ENCODE assay signal across 8 mouse cellular contexts in the genomic region with DNA sequence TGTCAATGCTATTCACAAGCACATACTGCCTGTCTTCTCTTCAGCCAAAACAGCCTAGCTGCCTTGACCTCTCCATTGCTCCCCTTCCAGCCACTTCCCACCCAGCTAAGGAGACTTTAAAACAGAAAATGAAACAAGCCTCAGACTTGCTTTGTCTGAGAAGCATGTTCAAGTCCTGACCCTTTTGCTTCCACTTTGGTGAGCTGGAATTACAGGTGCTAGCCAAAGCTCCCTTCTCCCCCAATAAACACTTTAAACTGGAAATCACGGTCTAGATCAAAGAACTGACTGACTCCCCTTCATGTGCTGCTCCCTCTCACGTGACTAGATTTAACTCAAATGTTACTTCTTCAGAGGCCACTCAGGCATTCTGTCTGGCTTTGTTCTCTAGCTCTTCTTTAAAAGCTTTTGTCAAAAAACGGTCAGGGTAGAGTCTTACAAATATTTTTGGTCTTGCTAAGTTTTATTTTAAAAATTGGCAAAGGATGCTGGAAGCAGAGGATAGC. TPM values are rescaled to one million over a fixed set of nuclear protein-coding genes. Genes with fewer than 3 reads are reported as not detected.
DNase-seq lines count a peak whose midpoint lies in the region; ATAC-seq lines count a peak whose summit lies in the region.

No protein-coding gene starts in this region.

- no peaks in the 10 kb centered on the region for H3K9me3 ChIP-seq in kidney, embryonic 14.5 days (ENCODE audit: control insufficient read depth, low read length)
- no peaks in the 10 kb centered on the region for H3K9me3 ChIP-seq in hindbrain, embryonic 13.5 days

- no peak overlapping the region for H3K27ac ChIP-seq in kidney, embryonic 14.5 days (ENCODE audit: low read depth, low read length)
- no peak overlapping the region for H3K27ac ChIP-seq in hindbrain, embryonic 13.5 days
- peak overlapping the region; percentile 54 for H3K27ac ChIP-seq in macrophage

- no peaks in the 10 kb centered on the region for H3K36me3 ChIP-seq in kidney, embryonic 14.5 days (ENCODE audit: control insufficient read depth, insufficient read depth, low read length)
- no peaks in the 10 kb centered on the region for H3K36me3 ChIP-seq in hindbrain, embryonic 13.5 days
- no peaks in the 10 kb centered on the region for H3K36me3 ChIP-seq in macrophage (ENCODE audit: inconsistent target)

- peaks cover 21% of the 10 kb centered on the region for H3K79me2 ChIP-seq in macrophage (ENCODE audit: inconsistent target)

- 41% methylated on average over 3 of the region's 3 CpGs for WGBS in kidney, embryonic 14.5 days
- 69% methylated on average over 3 of the region's 3 CpGs for WGBS in hindbrain, embryonic 13.5 days
- 64% methylated on average over 3 of the region's 3 CpGs for WGBS in macrophage (ENCODE audit: missing documents)

- ATAC-seq in kidney, embryonic 14.5 days (ENCODE audit: low FRiP score, low TSS enrichment): no peak
- ATAC-seq in hindbrain, embryonic 13.5 days (ENCODE audit: low FRiP score): no peak

- peak overlapping the region; percentile 68 for H3K4me2 ChIP-seq in kidney, embryonic 14.5 days (replicated peaks; ENCODE audit: low read depth, low read length)
- H3K4me2 ChIP-seq in hindbrain, embryonic 13.5 days: peak overlapping the region; percentile 64

- H3K4me1 ChIP-seq in kidney, embryonic 14.5 days (ENCODE audit: control insufficient read depth, insufficient read depth, low read length): 0 out of 2 replicates have a peak, but pooled peaks cover 3% of the 10 kb centered on the region
- H3K4me1 ChIP-seq in hindbrain, embryonic 13.5 days (replicated peaks): peaks cover 16% of the 10 kb centered on the region

- DNase-seq in kidney, postnatal 10 days: no peak
- DNase-seq in adipocyte (ENCODE audit: low spot score): peak; percentile 7
- DNase-seq in frontal cortex, adult 2 months (ENCODE audit: extremely low spot score in 1 of 2, low spot score in 1 of 2): no peak
- no peak for DNase-seq in urinary bladder, adult 2 months (ENCODE audit: low spot score)
- DNase-seq in embryo, embryonic 10 days (ENCODE audit: low spot score): no peak

- peak overlapping the region; percentile 95; the same call in 1 of the 2 replicates for H3K4me3 ChIP-seq in kidney, embryonic 14.5 days (ENCODE audit: low read length)
- peak overlapping the region; percentile 94 for H3K4me3 ChIP-seq in hindbrain, embryonic 13.5 days
- peak overlapping the region; percentile 60; the same call in 1 of the 2 replicates for H3K4me3 ChIP-seq in macrophage (ENCODE audit: inconsistent target)

- no peaks in the 10 kb centered on the region for H3K27me3 ChIP-seq in kidney, embryonic 14.5 days (ENCODE audit: control insufficient read depth, insufficient read depth, low read length)
- no peaks in the 10 kb centered on the region for H3K27me3 ChIP-seq in hindbrain, embryonic 13.5 days

- no peak overlapping the region for H3K9ac ChIP-seq in kidney, embryonic 14.5 days (ENCODE audit: low read depth, low read length)
- H3K9ac ChIP-seq in hindbrain, embryonic 13.5 days: no peak overlapping the region

RNA-seq across cellular contexts. Expression of a gene that starts 1.0 kb away (rescaled TPM):
- polyA plus RNA-seq in kidney, embryonic 14.5 days (2014; fragmentation: Nextera tagmentation; extraction: Ambion mirVana): 25.1 and 28.8 TPM in 2 replicates
- 12.1 and 13.4 TPM in 2 replicates for polyA plus RNA-seq in hindbrain, embryonic 13.5 days (2015; fragmentation: Nextera tagmentation; extraction: Ambion mirVana)
- total RNA-seq in macrophage (2018; cell fraction: chromatin; rRNA removed): under 1 TPM in 19 of 26 experiments, not detected in 7; 0.15 to 0.83 (median 0.33) TPM
- under 1 TPM; 0.19 to 0.99 (median 0.51) TPM for total RNA-seq in macrophage (2018; cell fraction: cytosol; rRNA removed)
- total RNA-seq in macrophage (2018; cell fraction: nucleus; rRNA removed): 1 to 10 TPM in 3 of 26 experiments, under 1 TPM in 16, not detected in 7; 0.18 to 3.5 (median 0.42) TPM
- polyA plus RNA-seq in macrophage (2018): 0.42 to 2.5 TPM (median 1.1 TPM) in 3 replicates
- 2.6 and 2.7 TPM in 2 replicates for polyA plus RNA-seq in frontal cortex, adult 2 months (2012; rRNA removed)
- polyA plus RNA-seq in urinary bladder, adult 2 months (2012; rRNA removed): 1.0 and 1.1 TPM in 2 replicates

RNA-seq across cellular contexts. Expression of a gene that starts 36.8 kb away (rescaled TPM):
- polyA plus RNA-seq in kidney, embryonic 14.5 days (2014; fragmentation: Nextera tagmentation; extraction: Ambion mirVana): 3.6 and 7.3 TPM in 2 replicates
- 8.6 and 8.9 TPM in 2 replicates for polyA plus RNA-seq in hindbrain, embryonic 13.5 days (2015; fragmentation: Nextera tagmentation; extraction: Ambion mirVana)
- total RNA-seq in macrophage (2018; cell fraction: chromatin; rRNA removed): 10 to 100 TPM; 11.8 to 53.7 (median 31.6) TPM
- 1 to 10 TPM; 1.5 to 4.5 (median 2.6) TPM for total RNA-seq in macrophage (2018; cell fraction: cytosol; rRNA removed)
- total RNA-seq in macrophage (2018; cell fraction: nucleus; rRNA removed): 10 to 100 TPM in 19 of 26 experiments, 1 to 10 TPM in 7; 8.4 to 34.5 (median 18.0) TPM
- 1.7 to 2.7 TPM (median 1.9 TPM) in 3 replicates for polyA plus RNA-seq in macrophage (2018)
- 3.1 and 3.2 TPM in 2 replicates for polyA plus RNA-seq in frontal cortex, adult 2 months (2012; rRNA removed)
- 1.5 and 1.7 TPM in 2 replicates for polyA plus RNA-seq in urinary bladder, adult 2 months (2012; rRNA removed)

RNA-seq across cellular contexts. Expression of a gene that starts 36.8 kb away (rescaled TPM):
- polyA plus RNA-seq in kidney, embryonic 14.5 days (2014; fragmentation: Nextera tagmentation; extraction: Ambion mirVana): 105 and 119 TPM in 2 replicates
- 66.7 and 67.4 TPM in 2 replicates for polyA plus RNA-seq in hindbrain, embryonic 13.5 days (2015; fragmentation: Nextera tagmentation; extraction: Ambion mirVana)
- total RNA-seq in macrophage (2018; cell fraction: chromatin; rRNA removed): 100 to 1,000 TPM in 16 of 26 experiments, 10 to 100 TPM in 10; 39.9 to 174 (median 111) TPM
- total RNA-seq in macrophage (2018; cell fraction: cytosol; rRNA removed): 10 to 100 TPM; 21.5 to 37.9 (median 29.8) TPM
- total RNA-seq in macrophage (2018; cell fraction: nucleus; rRNA removed): 100 to 1,000 TPM in 1 of 26 experiments, 10 to 100 TPM in 25; 27.6 to 106 (median 58.2) TPM
- polyA plus RNA-seq in macrophage (2018): 31.7 to 48.6 TPM (median 31.8 TPM) in 3 replicates
- 53.4 and 53.6 TPM in 2 replicates for polyA plus RNA-seq in frontal cortex, adult 2 months (2012; rRNA removed)
- 41.5 and 51.4 TPM in 2 replicates for polyA plus RNA-seq in urinary bladder, adult 2 months (2012; rRNA removed)

RNA-seq across cellular contexts. Expression of a gene that starts 37.0 kb away (rescaled TPM):
- 0.23 TPM in 1 of 2 replicates, not detected in the other for polyA plus RNA-seq in kidney, embryonic 14.5 days (2014; fragmentation: Nextera tagmentation; extraction: Ambion mirVana)
- polyA plus RNA-seq in hindbrain, embryonic 13.5 days (2015; fragmentation: Nextera tagmentation; extraction: Ambion mirVana): 0.18 and 0.19 TPM in 2 replicates
- total RNA-seq in macrophage (2018; cell fraction: chromatin; rRNA removed): 1 to 10 TPM in 5 of 26 experiments, under 1 TPM in 7, not detected in 14; 0.26 to 2.0 (median 0.74) TPM
- 1 to 10 TPM in 5 of 26 experiments, under 1 TPM in 21; 0.28 to 1.9 (median 0.62) TPM for total RNA-seq in macrophage (2018; cell fraction: cytosol; rRNA removed)
- 1 to 10 TPM in 2 of 26 experiments, under 1 TPM in 17, not detected in 7; 0.21 to 1.9 (median 0.44) TPM for total RNA-seq in macrophage (2018; cell fraction: nucleus; rRNA removed)
- 0.56 to 1.2 TPM (median 0.57 TPM) in 3 replicates for polyA plus RNA-seq in macrophage (2018)
- polyA plus RNA-seq in frontal cortex, adult 2 months (2012; rRNA removed): 1.0 and 1.4 TPM in 2 replicates
- polyA plus RNA-seq in urinary bladder, adult 2 months (2012; rRNA removed): 3.8 and 5.3 TPM in 2 replicates

RNA-seq across cellular contexts. Expression of a gene that starts 51.9 kb away (rescaled TPM):
- polyA plus RNA-seq in kidney, embryonic 14.5 days (2014; fragmentation: Nextera tagmentation; extraction: Ambion mirVana): 6.2 and 7.3 TPM in 2 replicates
- 9.0 and 9.4 TPM in 2 replicates for polyA plus RNA-seq in hindbrain, embryonic 13.5 days (2015; fragmentation: Nextera tagmentation; extraction: Ambion mirVana)
- total RNA-seq in macrophage (2018; cell fraction: chromatin; rRNA removed): 100 to 1,000 TPM; 109 to 557 (median 408) TPM
- 10 to 100 TPM; 17.0 to 55.2 (median 34.2) TPM for total RNA-seq in macrophage (2018; cell fraction: cytosol; rRNA removed)
- total RNA-seq in macrophage (2018; cell fraction: nucleus; rRNA removed): 100 to 1,000 TPM in 23 of 26 experiments, 10 to 100 TPM in 3; 86.8 to 420 (median 224) TPM
- polyA plus RNA-seq in macrophage (2018): 17.9 to 52.7 TPM (median 38.0 TPM) in 3 replicates
- polyA plus RNA-seq in frontal cortex, adult 2 months (2012; rRNA removed): 10.9 and 11.9 TPM in 2 replicates
- polyA plus RNA-seq in urinary bladder, adult 2 months (2012; rRNA removed): 9.7 and 11.9 TPM in 2 replicates
